Mouse (Mus musculus) C2C12 (cell line): ENCODE measurements at regions not wholly inside any gene's neighbourhood (a gene's known extent, or its start where the extent isn't known, plus 50 kb on each side); places are given as distances from the start of the nearest gene placed in this dataset.

Experiments
- H3K27me3 ChIP-seq: one replicate; pipeline ENCODE4 v1.6.1; 2011; ENCODE audit not compliant: control insufficient read depth, insufficient read depth, insufficient read length
- H3K36me3 ChIP-seq: one replicate; pipeline ENCODE4 v1.6.1; 2011; ENCODE audit not compliant: control insufficient read depth, insufficient read depth
- H3K4me3 ChIP-seq: one replicate; pipeline ENCODE4 v1.5.1; 2011; ENCODE audit warnings: mild to moderate bottlenecking, control low read depth; ENCODE audit not compliant: poor library complexity, insufficient read depth, severe bottlenecking
- H3K79me2 ChIP-seq: one replicate; pipeline ENCODE4 v1.6.1; 2011; ENCODE audit not compliant: control insufficient read depth, insufficient read depth
- H3K79me3 ChIP-seq: one replicate; pipeline ENCODE4 v1.6.1; 2011; ENCODE audit warnings: low read depth, control low read depth
- H3ac ChIP-seq: one replicate; pipeline ENCODE3; 2011; ENCODE audit warnings: low read depth; ENCODE audit not compliant: control insufficient read depth, insufficient read length
- CEBPB ChIP-seq: IDR thresholded peaks from one replicate; pipeline ENCODE4 v1.6.1; 2011; ENCODE audit warnings: low read depth, mild to moderate bottlenecking, control low read depth, moderate library complexity
- CTCF ChIP-seq: IDR thresholded peaks from one replicate; pipeline ENCODE4 v1.5.1; 2011; ENCODE audit not compliant: control insufficient read depth, insufficient read depth, insufficient read length
- FOSL1 ChIP-seq: IDR thresholded peaks from one replicate; pipeline ENCODE4 v1.8.0; 2011; ENCODE audit warnings: mild to moderate bottlenecking, low read length; ENCODE audit not compliant: poor library complexity, insufficient read depth, severe bottlenecking
- MAX ChIP-seq: IDR thresholded peaks from one replicate; pipeline ENCODE4 v1.6.1; 2011; ENCODE audit warnings: mild to moderate bottlenecking, control low read depth
- MYOD1 ChIP-seq: IDR thresholded peaks from one replicate; pipeline ENCODE4 v1.6.1; 2011; ENCODE audit warnings: low read depth; ENCODE audit not compliant: control insufficient read depth, insufficient read length
- MYOG ChIP-seq: IDR thresholded peaks from one replicate; pipeline ENCODE4 v1.6.1; 2011; ENCODE audit not compliant: control insufficient read depth, insufficient read length; ENCODE audit errors: extremely low read depth
- USF1 ChIP-seq: IDR thresholded peaks from one replicate; pipeline ENCODE4 v1.6.1; 2011; ENCODE audit warnings: low read depth, mild to moderate bottlenecking, control low read depth, moderate library complexity

GRCm38 (mm10) chr16:52654825-52655224 is 201.0 kb upstream of the Alcam start:
- TF ChIP-seq MAX (no peak), CTCF (no peak), CEBPB (no peak), MYOG (no peak), MYOD1 (no peak), USF1 (no peak), FOSL1 (no peak)

More at GRCm38 (mm10) chr16:52654825-52655224, 201.0 kb upstream of the Alcam start:
- Histone ChIP-seq H3ac (no peak overlapping the region), H3K79me3 (no peaks in the 10 kb centered on the region), H3K4me3 (no peak overlapping the region), H3K27me3 (no peaks in the 10 kb centered on the region), H3K36me3 (no peaks in the 10 kb centered on the region), H3K79me2 (no peaks in the 10 kb centered on the region)
